Mouse (Mus musculus): ENCODE data around the gene Tex13a. TPM values are rescaled to one million over a fixed set of nuclear protein-coding genes. Genes with fewer than 3 reads are reported as not detected.

The Tex13a gene
- not detected for polyA plus RNA-seq (2021)

DNA sequence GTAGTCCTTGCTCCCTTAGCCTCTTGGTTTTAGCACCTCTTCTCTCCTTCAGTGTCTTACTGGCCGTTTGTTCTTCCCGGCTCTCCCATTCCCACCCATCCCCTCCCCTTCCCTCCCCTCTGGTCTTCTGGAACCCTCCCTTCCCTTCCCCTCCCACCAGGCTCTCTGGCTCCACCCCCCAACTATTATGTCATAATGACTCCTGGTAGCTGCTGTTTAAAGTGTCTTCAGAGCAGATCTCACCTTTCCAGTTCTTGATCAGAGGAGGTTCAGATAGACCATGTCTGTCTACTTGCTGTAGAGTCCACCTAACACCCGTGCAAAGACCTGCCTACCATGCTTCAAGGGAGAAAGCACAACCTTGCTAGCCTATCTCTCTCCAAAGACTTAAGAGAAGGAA is at the start of gene Tex13a:
Gene Tex13a, minus strand, starts transcription at position 101 of the 400 bp plus-strand sequence.
- no peak for TF ChIP-seq CTCF (IDR thresholded peaks at IDR 0.05)
- POLR2A ChIA-PET, result no interaction called here
- in situ Hi-C loops (cut with MboI; ENCODE audit: low pct_unique_long_range_greater_than_20kb), result no loop called here
- DNase-seq (ENCODE audit: low read depth, low spot score), result no peak
- CTCF ChIA-PET, result no interaction called here
- no peak for ATAC-seq
- H3K27me3 ChIP-seq, result peaks cover 9% of the 10 kb centered on the region

- no peak for ATAC-seq
- POLR2A ChIA-PET, result no interaction called here
- no peak for TF ChIP-seq CTCF (IDR thresholded peaks at IDR 0.05)
- no peak for DNase-seq (ENCODE audit: low read depth, low spot score)
- in situ Hi-C loops (cut with MboI; ENCODE audit: low pct_unique_long_range_greater_than_20kb), result no loop called here
- H3K27me3 ChIP-seq, result peaks cover 43% of the 10 kb centered on the region
- CTCF ChIA-PET, result no interaction called here
Observed at GRCm38 (mm10) chrX:138234626-138235025, 25.2 kb upstream of the Tex13a start.

- ChIA-PET POLR2A (no interaction called here), CTCF (no interaction called here)
- in situ Hi-C loops (cut with MboI; ENCODE audit: low pct_unique_long_range_greater_than_20kb), result loop anchor here (10.0 kb wide), 1 partner anchor 505 kb away; no protein-coding TSS in a partner anchor
- ATAC-seq (no peak), DNase-seq (ENCODE audit: low read depth, low spot score) (no peak)
- peaks cover 34% of the 10 kb centered on the region for H3K27me3 ChIP-seq
- TF ChIP-seq CTCF (IDR thresholded peaks at IDR 0.05), result peak; percentile 47
Observed at GRCm38 (mm10) chrX:138170146-138170545, 39.2 kb downstream of the Tex13a start.

All from Patski (cell line).